Mouse (Mus musculus) thymus, postnatal 25 days (tissue): ENCODE results near the gene Atg10.
"Not testable (repeated sequence)": the region's sequence is repeated elsewhere in the genome, so short reads cannot be mapped to it uniquely, and the experiment has no call there.

Source experiments
- DNase-seq: peaks from one replicate; pipeline ENCODE4 v3.0.0; 2022

Gene Atg10

DNA sequence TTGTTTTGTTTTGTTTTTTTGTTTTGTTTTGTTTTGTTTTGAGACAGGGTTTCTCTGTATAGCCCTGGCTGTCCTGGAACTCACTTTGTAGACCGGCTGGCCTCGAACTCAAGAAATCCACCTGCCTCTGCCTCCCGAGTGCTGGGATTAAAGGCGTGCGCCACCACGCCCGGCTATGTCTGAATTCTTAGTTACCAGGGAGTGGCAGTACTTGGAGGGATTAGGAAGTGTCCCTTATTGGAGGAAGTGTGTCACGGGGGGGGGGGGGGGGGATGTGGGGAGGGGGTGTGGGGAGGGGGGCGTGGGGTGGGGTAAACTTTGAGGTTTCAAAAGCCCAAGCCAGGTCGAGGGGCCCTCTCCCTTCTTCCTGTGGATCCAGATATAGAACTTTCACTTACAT, 295.5 kb downstream of the Atg10 start:
- not testable (repeated sequence) for DNase-seq

DNA sequence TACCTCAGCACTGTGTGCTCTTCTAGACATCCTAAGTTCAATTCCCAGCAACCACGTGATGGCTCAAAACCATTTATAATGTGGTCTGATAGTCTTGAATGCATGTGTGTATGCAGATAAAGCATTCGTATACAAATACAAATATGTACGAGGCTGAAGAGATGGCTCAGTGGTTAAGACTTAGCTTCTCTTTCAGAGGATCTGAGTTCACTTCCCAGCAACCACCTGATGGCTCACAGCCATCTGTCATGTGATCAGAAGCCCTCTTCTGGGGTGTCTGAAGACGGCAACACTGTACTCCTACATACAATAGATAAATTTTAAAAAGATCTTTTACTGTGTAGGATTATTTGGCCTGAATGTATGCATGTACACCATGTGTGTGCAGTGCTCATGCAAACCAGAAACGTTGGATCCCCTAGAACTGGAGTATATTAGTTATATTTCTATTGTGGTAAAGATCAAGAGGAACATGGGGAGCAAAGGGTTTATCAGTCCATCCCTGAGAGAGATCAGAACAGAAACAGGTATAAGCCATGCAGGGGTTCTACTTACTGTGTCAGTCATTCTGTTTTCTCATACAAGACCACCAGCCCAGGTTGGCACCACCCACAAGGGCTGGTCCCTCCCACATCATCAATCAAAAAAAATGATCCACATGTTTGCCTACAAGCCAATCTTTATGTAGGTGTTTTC, 296.7 kb downstream of the Atg10 start:
- DNase-seq: no peak

DNA sequence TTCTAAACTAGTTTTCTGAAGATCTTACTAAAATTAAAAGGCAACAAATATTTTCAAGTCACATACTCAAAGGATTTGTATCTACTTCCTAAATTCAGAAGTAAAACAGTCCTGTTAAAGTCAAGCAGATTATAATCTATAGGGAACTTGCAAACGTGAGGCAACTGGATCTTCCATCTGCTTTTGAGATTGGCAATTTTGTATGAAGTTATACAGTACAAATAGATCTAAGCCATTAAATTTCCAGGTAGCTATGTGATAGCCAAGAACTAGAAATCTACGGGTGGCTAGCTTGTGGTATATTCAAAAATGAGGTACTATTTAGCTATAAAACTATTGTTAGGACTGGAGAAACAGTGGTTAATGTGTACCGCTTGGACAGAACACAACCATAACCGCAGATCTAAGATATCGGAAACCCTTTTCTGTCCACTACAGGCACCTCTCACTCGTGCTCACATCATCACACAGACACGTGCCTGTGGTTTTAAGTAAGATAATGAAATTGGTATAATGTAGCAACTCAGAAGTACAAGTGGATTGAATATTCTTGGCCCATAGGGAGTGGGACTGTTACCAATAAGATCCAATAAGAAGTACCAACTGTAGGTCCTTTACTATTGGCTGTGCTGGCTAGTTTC, 297.5 kb downstream of the Atg10 start:
- no peak for DNase-seq

DNA sequence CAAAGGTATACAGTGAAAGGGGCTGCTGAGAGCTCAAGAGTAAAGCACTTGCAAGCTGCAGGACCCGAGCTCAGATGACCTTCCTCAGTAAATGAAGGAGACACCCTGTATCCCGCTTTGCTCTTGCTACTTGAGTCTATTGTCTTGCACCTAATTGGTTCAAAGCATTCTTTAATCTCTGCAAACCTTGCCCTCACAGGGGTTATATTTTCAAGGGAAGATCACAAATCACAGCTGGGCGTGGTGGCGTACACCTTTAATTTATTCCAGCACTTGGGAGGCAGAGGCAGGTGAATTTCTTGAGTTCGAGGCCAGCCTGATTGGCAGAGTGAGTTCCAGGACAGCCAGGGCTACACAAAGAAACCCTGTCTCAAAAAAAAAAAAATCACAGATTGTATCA, 298.6 kb downstream of the Atg10 start:
- DNase-seq: no peak

DNA sequence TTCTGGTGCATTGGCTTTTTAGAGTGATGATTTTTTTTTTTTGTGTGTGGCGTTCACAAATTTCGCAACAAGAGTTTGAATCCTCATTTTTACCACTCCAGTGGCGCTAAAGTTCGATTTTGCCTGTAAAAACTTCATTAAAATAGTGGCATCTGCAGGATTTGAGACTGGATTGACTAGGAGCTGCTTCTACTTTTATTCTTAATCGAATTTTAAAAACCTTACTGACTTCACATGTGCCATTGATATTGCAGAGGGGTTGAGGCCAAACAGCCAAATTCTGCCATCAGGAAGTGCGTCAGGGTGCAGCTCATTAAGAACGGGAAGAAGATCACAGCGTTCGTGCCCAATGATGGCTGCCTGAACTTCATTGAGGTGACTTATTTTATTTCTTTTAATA, 299.7 kb downstream of the Atg10 start:
- no peak for DNase-seq

DNA sequence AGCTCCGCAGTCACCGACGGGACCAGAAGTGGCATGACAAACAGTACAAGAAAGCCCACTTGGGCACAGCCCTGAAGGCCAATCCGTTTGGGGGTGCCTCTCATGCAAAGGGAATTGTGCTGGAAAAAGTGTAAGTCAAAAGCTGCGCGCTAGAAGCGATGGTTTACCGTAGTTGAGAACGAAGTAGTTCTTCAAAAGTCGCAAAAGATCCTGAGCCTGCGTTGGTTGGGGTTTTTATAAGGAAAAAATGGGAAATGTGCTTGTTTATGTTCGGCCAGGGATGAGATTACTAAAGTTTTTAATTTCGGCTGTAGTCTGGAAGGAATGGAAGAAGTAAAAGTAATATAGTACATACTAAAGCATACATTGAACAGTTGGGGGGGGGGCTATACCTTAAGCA, 300.2 kb downstream of the Atg10 start:
- DNase-seq: not testable (repeated sequence)

DNA sequence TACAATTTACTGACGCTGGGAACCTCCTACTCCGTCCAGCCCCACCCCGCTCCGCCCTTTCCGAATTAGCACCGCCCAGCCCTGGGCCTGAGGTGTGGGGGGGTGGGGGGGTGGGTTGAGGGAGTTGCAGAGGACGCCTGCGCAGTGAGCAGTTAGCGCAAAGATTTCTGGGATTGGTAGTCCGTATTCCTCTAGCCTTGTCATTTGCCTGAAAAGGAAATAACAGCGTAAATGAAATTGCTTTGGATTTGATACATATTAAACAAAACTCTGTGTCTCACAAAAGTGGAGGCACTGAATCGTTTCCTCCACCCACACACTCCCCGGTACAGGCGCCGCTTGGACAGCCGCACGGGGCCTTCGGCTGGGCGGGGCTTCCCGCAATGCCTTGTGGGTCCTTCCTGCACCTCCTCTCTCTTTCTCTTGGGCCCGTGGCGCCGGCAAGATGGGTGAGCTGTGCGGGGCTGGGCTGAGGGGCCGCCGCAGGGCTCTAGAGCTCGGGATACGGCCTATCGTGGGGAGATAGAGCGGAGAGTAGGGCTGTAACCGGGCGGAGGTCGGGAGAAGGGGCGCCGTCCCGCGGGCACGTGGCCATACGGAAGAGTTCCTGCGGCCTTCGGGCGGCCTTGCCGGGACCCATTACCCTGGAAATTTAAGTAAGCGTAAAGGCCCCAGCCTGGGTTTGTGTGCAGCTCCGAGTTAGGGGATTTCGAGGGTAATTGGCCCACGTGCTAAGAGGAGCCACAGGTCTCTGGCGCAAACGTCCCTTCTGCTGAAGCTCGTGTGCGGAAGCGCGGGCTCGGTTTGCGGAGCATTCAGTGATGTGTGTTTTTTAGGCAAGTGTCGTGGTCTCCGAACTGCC, 300.8 kb downstream of the Atg10 start, which contains the start of gene Rps23:
TSS of gene Rps23 (plus strand) at position 208 of the 862 bp plus-strand sequence.
- DNase-seq: peak; percentile 90

DNA sequence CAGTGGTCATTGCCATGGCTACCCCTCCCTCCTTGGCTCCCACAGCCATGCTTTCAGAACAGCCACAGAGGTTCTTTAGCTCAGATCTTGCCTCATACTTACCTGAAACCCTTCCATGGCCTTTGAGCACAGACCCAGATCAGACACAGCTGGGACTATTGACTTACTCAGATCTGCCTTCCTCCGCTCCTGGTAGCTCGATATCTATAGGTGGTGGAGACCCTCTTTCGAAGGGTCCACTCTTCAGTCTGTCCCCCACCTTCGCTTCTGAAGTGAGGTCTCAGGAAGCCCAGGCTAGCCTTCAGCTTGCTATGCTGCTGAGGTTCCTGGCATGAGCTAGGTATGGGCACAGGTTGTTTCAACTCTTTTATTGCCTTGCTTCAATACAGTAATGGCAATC, 309.0 kb downstream of the Atg10 start:
- DNase-seq: no peak

DNA sequence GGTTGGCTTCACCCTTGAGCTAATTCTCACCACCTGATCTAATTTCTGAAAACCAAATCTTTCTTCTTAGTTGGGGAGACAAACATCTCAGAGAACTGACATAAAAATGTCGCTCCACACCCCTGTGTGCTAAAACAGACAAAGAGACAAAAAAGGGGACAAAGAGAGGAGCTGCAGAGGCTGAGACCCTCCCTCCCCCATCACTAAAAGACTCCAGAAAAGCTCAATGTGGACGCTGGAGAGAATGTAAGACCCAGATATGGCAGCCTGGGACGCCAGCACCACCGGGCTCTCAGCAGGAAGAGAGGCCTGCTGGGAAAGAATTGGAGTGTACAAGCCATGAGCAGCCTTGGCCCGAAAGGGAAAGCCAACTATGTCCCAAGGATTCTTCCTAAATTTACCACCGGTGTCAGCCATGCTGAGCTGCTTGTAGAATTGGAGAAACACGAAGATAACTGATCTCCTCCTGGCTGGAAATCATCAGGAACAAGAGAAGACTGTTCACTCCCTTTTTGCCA, 310.0 kb downstream of the Atg10 start:
- DNase-seq: no peak

DNA sequence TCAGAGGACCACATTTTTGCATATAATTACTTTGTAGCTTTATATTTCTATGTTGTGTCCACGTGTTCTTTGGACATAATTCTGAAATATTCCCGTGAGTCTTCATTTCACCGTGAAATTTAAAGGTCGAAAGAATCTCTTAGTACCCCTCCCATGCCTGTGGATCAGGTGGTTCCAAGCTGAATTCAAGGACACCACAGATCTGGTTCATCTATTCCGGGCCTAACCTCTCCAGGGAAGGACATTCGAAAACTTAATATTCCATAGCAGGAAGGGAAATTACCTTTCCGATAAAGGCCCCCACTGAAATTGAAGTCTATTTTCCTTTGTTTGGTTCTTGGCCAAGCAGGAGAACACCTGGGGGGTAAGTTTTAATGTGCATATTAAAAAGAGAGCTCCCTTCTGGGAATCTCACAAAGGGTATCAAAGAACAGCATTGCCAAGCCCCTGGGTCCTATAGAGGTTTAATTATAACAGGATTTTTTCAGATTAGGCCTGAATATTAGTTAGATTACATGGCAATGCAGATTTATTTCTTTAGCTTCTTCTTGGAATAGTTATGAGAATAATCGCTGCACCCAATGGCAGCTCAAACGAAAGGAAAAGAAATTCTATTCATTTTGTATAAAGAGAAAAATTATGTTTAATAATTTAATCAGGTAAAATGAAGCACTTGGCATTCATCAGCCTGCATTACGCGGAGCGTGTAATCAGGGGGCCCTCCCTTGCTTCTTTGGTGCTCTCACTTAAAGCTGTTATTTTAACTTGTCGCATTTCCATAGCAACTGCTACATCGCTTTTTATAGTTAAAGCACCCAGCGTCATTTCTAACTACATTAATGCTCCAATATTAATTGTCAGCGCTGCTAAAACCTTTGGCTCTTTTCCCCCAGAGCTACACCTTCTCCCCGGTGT, 310.8 kb downstream of the Atg10 start:
- DNase-seq: no peak

DNA sequence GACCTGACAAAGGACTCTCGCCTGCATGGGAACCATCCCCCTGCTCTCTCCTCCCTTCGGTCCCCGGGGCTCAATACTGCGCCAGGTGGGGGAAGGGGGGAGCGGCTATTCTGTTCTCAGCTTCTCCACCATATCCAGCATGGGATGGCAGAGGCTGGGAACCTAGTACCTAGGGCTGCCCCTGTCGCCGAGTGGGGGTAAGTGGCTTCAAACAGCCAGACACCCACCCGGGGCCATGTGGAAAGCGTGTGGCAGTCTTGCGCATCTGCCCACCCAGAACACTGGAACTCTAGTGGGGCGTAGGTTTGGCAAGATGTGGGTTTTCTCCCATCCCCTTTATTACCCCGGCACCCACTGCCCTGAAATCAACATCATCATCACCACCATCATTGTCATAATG, 316.4 kb downstream of the Atg10 start:
- no peak for DNase-seq

DNA sequence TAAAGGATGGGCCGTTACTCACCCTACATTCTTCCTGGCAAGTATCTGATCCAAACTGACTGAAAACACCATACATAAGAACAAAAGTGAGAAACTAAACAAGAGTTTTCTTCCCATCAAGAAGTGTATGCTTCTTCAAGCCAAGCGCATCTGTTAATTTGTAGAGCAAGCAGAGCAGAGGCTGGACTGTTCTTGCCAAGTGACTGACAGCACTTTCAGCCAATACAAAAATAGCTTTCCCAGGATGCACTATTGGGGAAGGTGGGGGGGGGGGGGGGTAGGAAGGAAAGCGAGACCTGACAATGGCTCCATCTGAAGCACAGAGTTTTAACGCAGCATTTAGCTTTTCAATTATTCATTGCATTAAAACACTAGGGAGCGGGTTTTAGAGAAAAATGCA, 318.6 kb downstream of the Atg10 start, which contains the start of gene Atp6ap1l:
TSS of gene Atp6ap1l (minus strand) at position 180 of the 400 bp plus-strand sequence.
- no peak for DNase-seq

DNA sequence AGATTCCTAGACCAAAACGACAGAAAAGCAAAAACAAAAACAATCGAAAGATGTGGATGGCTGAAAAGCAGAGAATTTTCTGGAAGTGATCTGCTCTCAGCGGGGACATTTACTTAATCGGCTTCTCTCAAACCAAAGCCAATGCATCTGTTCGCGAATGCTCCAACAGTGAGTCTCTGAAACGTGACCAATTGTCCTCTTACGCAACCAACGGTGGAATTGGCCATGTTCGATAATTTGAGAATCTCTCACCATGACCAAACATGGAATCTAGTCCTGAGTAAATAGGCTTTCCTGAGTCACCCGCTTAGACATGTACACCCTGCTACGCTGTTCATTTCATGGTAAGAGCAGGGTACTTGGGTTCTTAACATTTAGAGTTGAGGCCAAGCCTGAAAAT, 326.9 kb downstream of the Atg10 start:
- DNase-seq: no peak

DNA sequence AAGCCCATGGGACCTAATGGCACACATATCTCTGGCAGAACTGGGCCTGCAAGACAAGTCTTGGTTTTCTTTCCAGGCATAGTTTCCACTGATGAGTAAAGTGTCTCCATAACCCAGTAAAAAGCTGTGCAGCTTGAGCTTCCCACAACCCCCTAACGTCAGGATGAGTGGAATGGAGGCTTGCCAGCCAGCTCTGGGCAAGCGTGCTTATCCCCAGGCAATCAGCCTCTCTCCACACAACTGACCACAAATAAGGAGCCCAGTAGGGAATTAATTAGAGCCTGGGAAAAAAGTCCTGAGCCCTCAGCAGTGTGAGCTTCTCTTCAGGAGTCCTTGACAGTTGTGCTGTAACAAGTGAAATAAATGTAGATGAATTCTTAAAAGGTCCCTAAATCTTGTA, 327.7 kb downstream of the Atg10 start:
- DNase-seq: no peak

DNA sequence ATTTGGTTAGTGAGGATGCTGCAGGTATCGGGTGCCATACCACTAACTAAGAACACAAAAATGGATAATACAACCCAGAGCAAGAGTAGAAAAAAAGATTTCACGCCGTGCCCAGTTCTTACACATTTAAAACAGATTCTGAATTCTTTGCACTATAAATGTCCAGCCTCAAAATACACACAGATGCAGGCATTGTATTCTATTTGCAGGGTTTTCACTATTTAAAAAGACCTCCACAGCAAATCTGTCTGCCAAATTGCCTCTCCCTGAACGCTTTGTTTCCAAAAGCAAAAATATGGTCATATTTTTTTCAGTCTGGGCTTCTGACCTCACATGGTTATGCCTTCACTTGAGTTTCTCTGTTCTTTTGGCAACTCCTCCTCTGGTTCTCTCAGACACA, 328.9 kb downstream of the Atg10 start:
- no peak for DNase-seq

DNA sequence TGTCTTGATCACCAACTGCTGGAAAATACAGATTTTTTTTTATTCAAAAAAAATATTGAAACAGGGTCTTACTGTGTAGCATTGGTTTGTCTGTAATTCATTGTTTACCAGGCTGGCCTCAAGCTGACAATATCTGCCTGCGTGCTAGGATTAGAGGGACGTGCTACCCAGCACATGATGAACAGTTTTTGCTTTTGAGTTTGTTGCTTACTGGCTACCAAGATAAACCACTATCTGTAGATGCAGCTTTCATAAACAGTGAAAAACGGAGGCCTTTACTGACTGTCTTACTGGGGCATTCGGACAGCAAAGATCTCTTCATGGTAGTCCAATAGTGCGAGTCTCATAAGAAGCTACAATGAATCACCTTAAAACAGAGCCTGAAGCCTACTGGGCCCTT, 333.7 kb downstream of the Atg10 start:
- no peak for DNase-seq

DNA sequence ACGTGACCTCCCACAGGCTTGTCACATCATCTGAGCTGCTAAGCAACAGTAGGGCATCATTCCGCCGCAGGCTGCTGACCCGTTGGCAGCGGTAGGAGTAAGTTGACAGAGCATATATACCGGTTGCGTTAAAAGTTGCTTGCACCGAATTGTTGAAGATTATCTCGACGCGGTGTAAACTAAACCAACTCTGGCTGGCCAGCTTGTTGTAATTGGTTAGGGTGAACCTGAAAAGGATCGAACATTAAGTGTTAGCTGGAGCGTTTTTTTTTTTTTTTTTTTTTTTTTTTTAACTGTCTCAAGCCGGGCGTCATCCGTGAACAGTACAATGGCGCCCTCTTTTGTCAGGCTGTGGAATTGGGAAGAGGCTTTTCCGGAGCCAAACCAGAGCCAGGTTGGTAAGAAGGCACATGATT, 337.2 kb downstream of the Atg10 start:
- peak; percentile 61 for DNase-seq

DNA sequence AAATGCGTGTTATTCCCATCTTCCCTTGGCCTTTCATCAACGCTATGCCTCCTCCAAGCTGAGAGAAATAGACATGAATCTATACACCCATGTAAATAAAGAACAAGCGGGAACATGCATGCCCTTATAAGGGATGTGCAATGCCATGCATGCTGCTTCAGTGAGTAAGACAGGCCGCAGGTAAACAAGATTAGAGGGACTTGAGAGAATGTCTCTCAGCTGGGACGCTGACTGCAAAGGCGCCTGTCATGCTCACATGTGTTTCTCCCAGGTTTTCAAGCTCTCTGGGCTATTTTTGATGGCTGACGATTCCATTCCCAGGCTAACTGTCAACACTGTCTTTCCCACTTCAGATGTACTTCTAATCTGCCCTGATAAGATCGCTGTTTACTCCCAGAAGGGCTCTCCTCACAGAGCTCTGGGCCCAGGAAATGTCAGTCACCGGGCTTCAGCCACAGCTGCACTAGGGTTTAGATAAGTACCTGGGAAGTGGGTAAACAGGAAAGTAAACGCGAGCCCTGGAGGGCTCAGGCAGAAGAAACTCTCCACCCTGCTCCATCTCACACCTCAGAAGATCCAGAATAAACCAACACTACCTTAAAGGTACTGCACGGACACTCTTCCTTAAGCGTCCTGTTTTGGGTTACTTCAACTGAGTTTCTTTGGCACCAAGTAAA, 337.8 kb downstream of the Atg10 start:
- peak; percentile 2 for DNase-seq
